Mouse (Mus musculus) spleen, adult 2 months (tissue): ENCODE measurements at regions not wholly inside any gene's neighbourhood (a gene's known extent, or its start where the extent isn't known, plus 50 kb on each side); places are given as distances from the start of the nearest gene placed in this dataset.

ENCODE experiments used
- DNase-seq, 2 experiments: peaks; one replicate each; pipeline versions ENCODE4 v3.0.0 to v3.0.0-alpha.2; 2012 to 2021; ENCODE audit warnings: low spot score in 2 of 2, low read depth in 1 of 2
- H3K27ac ChIP-seq: fragments of 200-500 bp; 2 replicates; pipeline ENCODE4 v1.5.1; 2012; ENCODE audit warnings: low read length, inconsistent platforms; ENCODE audit not compliant: insufficient read depth
- H3K27me3 ChIP-seq: fragments of 200-500 bp; 2 replicates; pipeline ENCODE4 v1.6.1; 2012; ENCODE audit warnings: mild to moderate bottlenecking, moderate library complexity, low read length, inconsistent platforms; ENCODE audit not compliant: control insufficient read depth, insufficient read depth
- H3K36me3 ChIP-seq: fragments of 200-500 bp; 2 replicates; pipeline ENCODE4 v1.6.1; 2012; ENCODE audit warnings: mild to moderate bottlenecking, low read length, inconsistent platforms; ENCODE audit not compliant: control insufficient read depth, insufficient read depth
- H3K4me1 ChIP-seq: fragments of 200-500 bp; 2 replicates; pipeline ENCODE4 v1.6.1; 2011; ENCODE audit warnings: inconsistent platforms; ENCODE audit not compliant: control insufficient read depth, insufficient read depth, insufficient read length
- H3K4me3 ChIP-seq: fragments of 200-500 bp; 2 replicates; pipeline ENCODE4 v1.5.1; 2011; ENCODE audit warnings: mild to moderate bottlenecking, inconsistent platforms; ENCODE audit not compliant: insufficient read depth, insufficient read length; ENCODE audit errors: extremely low read depth
- CTCF ChIP-seq: fragments of 200-500 bp; IDR thresholded peaks from 2 replicates; pipeline ENCODE4 v1.5.1; 2011; ENCODE audit warnings: mild to moderate bottlenecking, inconsistent platforms; ENCODE audit not compliant: insufficient read depth, insufficient read length, insufficient replicate concordance; ENCODE audit errors: extremely low read depth
- POLR2A ChIP-seq: fragments of 200-500 bp; IDR thresholded peaks from 2 replicates; pipeline ENCODE4 v1.6.1; 2011; ENCODE audit warnings: low read depth, low read length, inconsistent platforms
- WGBS: fragments of 180-500 bp; shearing (Covaris S2); methylation state at CpG from one replicate; pipeline ENCODE4 v1.1.7; 2018; 5-methylcytosine and 5-hydroxymethylcytosine counted together

DNA sequence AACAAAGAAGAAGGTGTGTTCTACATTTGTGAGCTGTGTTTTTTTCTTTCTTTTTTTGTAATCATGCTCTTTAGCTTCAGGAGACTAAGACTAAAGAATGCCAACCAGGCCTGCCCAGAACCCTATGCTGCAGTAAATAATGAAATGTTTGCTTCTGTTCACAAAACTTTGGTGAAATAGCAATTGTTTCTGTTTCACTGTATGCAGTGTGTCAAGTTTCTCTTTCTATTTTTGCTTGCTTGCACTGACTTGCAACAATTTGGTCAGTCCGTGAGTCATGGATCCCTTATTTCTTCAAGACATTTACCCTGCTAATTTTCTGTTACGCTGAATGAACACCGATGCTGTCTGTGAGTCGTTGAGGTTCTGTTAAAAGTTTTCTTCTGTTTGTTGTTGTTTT is 298.1 kb downstream of the Fgf10 start:
- no peak overlapping the region for H3K27ac ChIP-seq
- WGBS = 69% methylated on average over 4 of the region's 4 CpGs
- TF ChIP-seq POLR2A = no peak
- no peak for TF ChIP-seq CTCF

DNA sequence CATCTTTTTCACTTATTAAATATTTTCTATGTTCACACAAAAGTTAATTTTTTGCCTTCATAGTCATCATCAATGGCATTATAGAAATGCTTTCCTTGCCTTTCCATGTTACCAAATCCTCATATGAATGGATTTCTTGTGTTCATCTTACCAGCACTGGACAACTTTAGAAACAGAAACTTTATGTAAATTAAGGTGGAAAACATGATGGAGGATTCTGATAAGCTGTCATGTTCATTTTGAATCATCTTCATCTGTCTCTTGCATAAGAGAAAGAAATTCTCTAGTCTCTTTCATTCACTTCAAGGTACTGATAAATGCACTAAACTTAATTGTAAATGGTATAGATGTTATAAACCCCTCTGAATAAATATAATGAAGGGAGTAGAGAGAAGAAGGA is 305.4 kb downstream of the Fgf10 start:
- no peak for TF ChIP-seq CTCF
- no peak for TF ChIP-seq POLR2A
- H3K4me1 ChIP-seq = no peaks in the 10 kb centered on the region
- H3K27me3 ChIP-seq = no peaks in the 10 kb centered on the region
- no peak for DNase-seq
- no peak overlapping the region for H3K27ac ChIP-seq
- H3K36me3 ChIP-seq = no peaks in the 10 kb centered on the region
- no peak overlapping the region for H3K4me3 ChIP-seq

More for the DNA sequence above, 298.1 kb downstream of the Fgf10 start:
- no peaks in the 10 kb centered on the region for H3K4me1 ChIP-seq
- H3K27me3 ChIP-seq = no peaks in the 10 kb centered on the region
- no peak overlapping the region for H3K4me3 ChIP-seq
- DNase-seq = no peak
- no peaks in the 10 kb centered on the region for H3K36me3 ChIP-seq

DNA sequence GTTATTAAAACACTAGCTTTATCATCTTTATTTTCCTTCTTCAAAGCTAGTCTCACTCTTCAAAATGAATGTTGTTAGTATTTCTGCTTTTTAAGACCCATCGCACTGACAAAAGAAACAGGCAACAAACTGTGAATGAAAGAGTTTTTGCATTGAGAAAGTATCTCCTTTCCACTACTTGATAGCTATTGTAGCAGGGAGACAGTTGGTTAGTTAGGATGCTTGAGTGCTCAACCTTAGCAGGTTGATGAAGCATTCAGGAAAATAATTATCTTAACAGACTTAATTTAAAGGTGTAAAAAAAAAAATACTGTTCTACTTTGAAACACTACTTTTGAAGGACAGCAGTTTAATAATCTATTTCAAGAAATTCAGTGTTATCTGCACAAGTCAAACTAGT is 305.9 kb downstream of the Fgf10 start:
- no peaks in the 10 kb centered on the region for H3K4me1 ChIP-seq
- DNase-seq = no peak
- H3K4me3 ChIP-seq = no peak overlapping the region
- no peak overlapping the region for H3K27ac ChIP-seq
- no peaks in the 10 kb centered on the region for H3K36me3 ChIP-seq
- TF ChIP-seq POLR2A (no peak), CTCF (no peak)
- WGBS = 60% methylated on average over 1 of the region's 1 CpGs
- H3K27me3 ChIP-seq = no peaks in the 10 kb centered on the region

GRCm38 (mm10) chr13:118979505-118979904 is 309.9 kb downstream of the Fgf10 start:
- no peak for TF ChIP-seq POLR2A
- no peak for TF ChIP-seq CTCF
- Histone ChIP-seq H3K36me3 (no peaks in the 10 kb centered on the region), H3K27me3 (no peaks in the 10 kb centered on the region), H3K4me1 (no peaks in the 10 kb centered on the region), H3K27ac (no peak overlapping the region), H3K4me3 (no peak overlapping the region)
- DNase-seq = no peak
- 78% methylated on average over 5 of the region's 5 CpGs for WGBS

GRCm38 (mm10) chr13:118981196-118981810 is 311.7 kb downstream of the Fgf10 start:
- Histone ChIP-seq H3K27me3 (no peaks in the 10 kb centered on the region), H3K27ac (no peak overlapping the region), H3K4me3 (no peak overlapping the region), H3K4me1 (no peaks in the 10 kb centered on the region), H3K36me3 (no peaks in the 10 kb centered on the region)
- 79% methylated on average over 10 of the region's 10 CpGs for WGBS
- DNase-seq = no peak
- TF ChIP-seq CTCF (no peak), POLR2A (no peak)

DNA sequence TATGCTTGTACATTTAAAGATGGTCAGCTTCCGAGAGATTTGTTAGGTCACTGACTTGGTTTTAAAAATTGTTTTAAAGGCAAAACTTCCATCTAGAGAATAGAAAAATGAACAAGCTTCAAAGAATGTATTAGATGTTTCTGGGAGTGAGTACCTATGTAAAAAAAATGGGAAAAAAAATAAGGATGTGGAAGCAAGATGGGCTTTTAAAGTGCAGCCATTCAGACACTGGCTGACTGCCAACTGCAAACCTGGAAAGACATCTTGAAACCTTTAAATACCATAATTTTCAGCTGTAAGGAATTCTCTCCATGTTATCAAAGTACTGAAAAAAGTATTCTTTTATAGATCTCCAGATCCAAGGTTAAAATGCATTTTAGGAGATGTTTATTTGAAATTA is 315.7 kb downstream of the Fgf10 start:
- 88% methylated on average over 1 of the region's 1 CpGs for WGBS
- no peaks in the 10 kb centered on the region for H3K36me3 ChIP-seq
- H3K27me3 ChIP-seq = no peaks in the 10 kb centered on the region
- TF ChIP-seq CTCF (no peak), POLR2A (no peak)
- H3K4me1 ChIP-seq = no peaks in the 10 kb centered on the region
- no peak overlapping the region for H3K4me3 ChIP-seq
- no peak overlapping the region for H3K27ac ChIP-seq
- DNase-seq = no peak

- Histone ChIP-seq H3K36me3 (no peaks in the 10 kb centered on the region), H3K4me3 (no peak overlapping the region), H3K27me3 (no peaks in the 10 kb centered on the region), H3K27ac (no peak overlapping the region), H3K4me1 (no peaks in the 10 kb centered on the region)
- TF ChIP-seq CTCF (no peak), POLR2A (no peak)
- WGBS = 62% methylated on average over 6 of the region's 6 CpGs
- no peak for DNase-seq
These were observed 355.8 kb downstream of the Fgf10 start for GRCm38 (mm10) chr13:119025305-119025975.

GRCm38 (mm10) chr13:119039616-119040015 is 370.0 kb downstream of the Fgf10 start:
- Histone ChIP-seq H3K36me3 (no peaks in the 10 kb centered on the region), H3K4me1 (no peaks in the 10 kb centered on the region)
- WGBS = 92% methylated on average over 1 of the region's 1 CpGs

More at GRCm38 (mm10) chr13:119039616-119040015, 370.0 kb downstream of the Fgf10 start:
- Histone ChIP-seq H3K4me3 (no peak overlapping the region), H3K27ac (no peak overlapping the region), H3K27me3 (no peaks in the 10 kb centered on the region)
- TF ChIP-seq POLR2A (no peak), CTCF (no peak)
- no peak for DNase-seq
